Mouse (Mus musculus) mesoderm, embryonic 11.5 days (tissue): ENCODE data around the gene Cobl.
A peak's percentile ranks its signal among the peaks of the same experiment; 100 is the strongest.

Experiments used
- DNase-seq: peaks from one replicate; pipeline ENCODE4 v3.0.0-alpha.2; 2012; ENCODE audit warnings: low read depth, low spot score

Gene Cobl

GRCm38 (mm10) chr11:12311419-12311818 is 153.3 kb downstream of the Cobl start:
- DNase-seq, result no peak

GRCm38 (mm10) chr11:12309423-12310023 is 155.2 kb downstream of the Cobl start:
- no peak for DNase-seq

- DNase-seq, result no peak
These were observed 159.9 kb downstream of the Cobl start for GRCm38 (mm10) chr11:12304879-12305278.

- peak; percentile 34 for DNase-seq
These were observed 164.9 kb downstream of the Cobl start for GRCm38 (mm10) chr11:12299701-12300446.

- no peak for DNase-seq
These were observed 173.2 kb downstream of the Cobl start for GRCm38 (mm10) chr11:12291654-12291935.

GRCm38 (mm10) chr11:12290911-12291653 is 173.7 kb downstream of the Cobl start:
- DNase-seq, result peak; percentile 86

- DNase-seq, result no peak
These were observed 179.3 kb downstream of the Cobl start for GRCm38 (mm10) chr11:12285319-12286021.

- no peak for DNase-seq
These were observed 184.0 kb downstream of the Cobl start for GRCm38 (mm10) chr11:12280711-12281110.

- no peak for DNase-seq
These were observed 190.5 kb downstream of the Cobl start for GRCm38 (mm10) chr11:12274276-12274675.

- DNase-seq, result no peak
These were observed 191.0 kb downstream of the Cobl start for GRCm38 (mm10) chr11:12273726-12274125.

GRCm38 (mm10) chr11:12258411-12258810 is 206.3 kb downstream of the Cobl start:
- DNase-seq, result no peak

GRCm38 (mm10) chr11:12257324-12258118 is 207.2 kb downstream of the Cobl start:
- peak; percentile 2 for DNase-seq

GRCm38 (mm10) chr11:12245327-12245915 is 219.3 kb downstream of the Cobl start:
- DNase-seq, result no peak

GRCm38 (mm10) chr11:12236341-12236740 is 228.4 kb downstream of the Cobl start:
- DNase-seq, result no peak

GRCm38 (mm10) chr11:12234876-12235275 is 229.9 kb downstream of the Cobl start:
- no peak for DNase-seq

GRCm38 (mm10) chr11:12234126-12234525 is 230.6 kb downstream of the Cobl start:
- no peak for DNase-seq

GRCm38 (mm10) chr11:12232743-12233125 is 232.0 kb downstream of the Cobl start:
- DNase-seq, result no peak

GRCm38 (mm10) chr11:12232041-12232742 is 232.6 kb downstream of the Cobl start:
- DNase-seq, result no peak

- DNase-seq, result no peak
These were observed 233.2 kb downstream of the Cobl start for GRCm38 (mm10) chr11:12231481-12232035.

- no peak for DNase-seq
These were observed 235.3 kb downstream of the Cobl start for GRCm38 (mm10) chr11:12229411-12229810.
